Mouse (Mus musculus): Measurements from ENCODE around the gene Dkc1. TPM values are rescaled to one million over a fixed set of nuclear protein-coding genes. Genes with fewer than 3 reads are reported as not detected.
"Not testable (repeated sequence)": the region's sequence is repeated elsewhere in the genome, so short reads cannot be mapped to it uniquely, and the experiment has no call there.

The Dkc1 gene
- polyA plus RNA-seq, 1 experiment, result 9.4 TPM

DNA sequence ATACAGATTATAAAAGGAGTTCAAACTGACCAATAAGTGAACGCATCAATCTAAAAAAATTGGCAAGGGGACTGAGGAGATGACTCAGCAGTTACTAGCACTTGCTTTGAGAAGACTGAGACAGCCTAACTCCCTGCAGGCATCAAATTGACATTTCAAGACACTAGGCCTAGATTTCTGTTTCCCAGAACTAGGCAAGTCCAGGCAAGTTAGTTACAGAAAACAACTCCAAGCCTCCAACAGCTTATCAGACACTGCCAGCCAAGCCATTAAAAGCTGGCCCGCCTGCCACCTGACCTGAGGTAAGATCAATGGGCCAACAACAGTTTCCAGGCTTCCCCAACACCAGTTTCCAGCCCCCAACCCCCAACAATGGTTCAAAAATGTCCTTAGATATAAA, 42.1 kb downstream of the Dkc1 start:
- WGBS, result 73% methylated on average over 2 of the region's 2 CpGs
- no peak for DNase-seq (ENCODE audit: low read depth, low spot score)

DNA sequence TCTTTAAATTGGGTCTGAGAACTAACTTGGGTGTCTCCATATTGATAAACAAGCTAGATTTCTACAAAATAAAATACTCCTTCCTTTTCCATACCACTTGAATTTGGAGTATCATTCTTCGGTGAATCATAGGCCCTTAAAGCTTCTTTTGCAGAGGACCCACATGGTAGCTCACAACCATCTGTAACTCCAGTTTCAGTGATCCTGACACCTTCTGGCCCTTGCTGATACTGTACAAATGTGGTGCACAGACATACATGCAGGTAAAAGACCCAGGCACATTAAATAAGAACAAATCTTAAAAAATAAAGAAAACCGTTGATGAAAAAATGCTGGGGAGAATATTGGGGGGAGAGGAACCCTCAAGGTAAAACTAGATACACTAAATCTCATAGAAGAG, 42.5 kb downstream of the Dkc1 start:
- WGBS, result 97% methylated on average over 2 of the region's 2 CpGs
- DNase-seq (ENCODE audit: low read depth, low spot score), result no peak

DNA sequence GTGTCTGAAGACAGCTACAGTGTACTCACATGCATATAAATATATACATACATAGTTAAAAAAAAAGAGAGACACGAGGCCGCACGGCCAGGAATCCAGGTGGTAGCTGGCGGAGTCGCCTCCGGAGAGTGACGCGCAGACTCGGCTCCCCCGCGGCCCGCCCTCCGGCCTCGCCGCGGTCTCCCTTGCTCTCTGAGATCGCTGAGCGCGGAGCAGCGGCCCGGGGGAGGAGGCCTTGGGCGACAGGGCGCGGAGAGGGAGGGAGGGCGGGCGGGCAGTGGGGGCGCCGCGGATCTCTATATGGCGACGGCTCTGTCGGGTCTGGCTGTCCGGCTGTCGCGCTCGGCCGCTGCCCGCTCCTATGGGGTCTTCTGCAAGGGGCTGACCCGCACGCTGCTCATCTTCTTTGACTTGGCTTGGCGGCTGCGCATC, 47.5 kb downstream of the Dkc1 start:
- WGBS, result 35% methylated on average over 23 of the region's 42 CpGs
- not testable (repeated sequence) for DNase-seq (ENCODE audit: low read depth, low spot score)

DNA sequence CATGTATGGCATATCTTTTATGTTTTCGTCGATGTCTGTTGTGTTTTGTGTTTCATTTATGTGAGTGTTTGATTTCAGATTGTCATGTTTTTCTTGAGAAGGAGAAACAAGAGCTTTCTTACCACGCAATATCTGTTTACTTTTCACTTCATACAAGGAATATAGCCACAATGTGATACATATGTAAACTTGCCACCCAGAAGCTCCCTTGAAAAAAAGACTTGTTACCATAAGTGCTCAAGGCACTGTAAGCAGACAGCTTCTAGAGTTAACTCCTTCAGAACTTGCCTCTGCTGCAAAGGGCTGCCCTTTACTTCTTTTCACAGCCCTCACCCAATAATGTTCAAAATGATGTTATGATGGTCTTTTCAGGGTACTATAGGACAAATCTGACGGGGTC, 52.8 kb downstream of the Dkc1 start:
- DNase-seq (ENCODE audit: low read depth, low spot score), result no peak
- 70% methylated on average over 4 of the region's 4 CpGs for WGBS

DNA sequence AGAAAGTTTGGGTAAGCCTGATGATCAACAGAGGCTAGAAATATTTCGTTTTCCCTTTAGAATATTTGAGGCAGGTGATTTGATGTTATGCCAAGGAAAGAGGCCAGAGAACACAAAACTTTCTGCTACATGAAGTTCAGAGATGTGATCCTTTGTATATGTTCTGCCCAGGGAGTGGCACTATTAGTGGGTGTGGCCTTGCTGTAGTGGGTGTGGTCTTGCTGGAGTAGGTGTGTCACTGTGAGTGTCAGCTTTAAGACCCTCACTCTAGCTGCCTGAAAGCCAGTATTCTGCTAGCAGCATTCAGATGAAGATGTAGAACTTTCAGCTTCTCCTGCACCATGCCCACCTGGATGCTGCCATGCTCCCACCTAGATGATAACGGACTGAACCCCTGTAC, 54.6 kb downstream of the Dkc1 start:
- WGBS, result 86% methylated on average over 2 of the region's 2 CpGs
- no peak for DNase-seq (ENCODE audit: low read depth, low spot score)

DNA sequence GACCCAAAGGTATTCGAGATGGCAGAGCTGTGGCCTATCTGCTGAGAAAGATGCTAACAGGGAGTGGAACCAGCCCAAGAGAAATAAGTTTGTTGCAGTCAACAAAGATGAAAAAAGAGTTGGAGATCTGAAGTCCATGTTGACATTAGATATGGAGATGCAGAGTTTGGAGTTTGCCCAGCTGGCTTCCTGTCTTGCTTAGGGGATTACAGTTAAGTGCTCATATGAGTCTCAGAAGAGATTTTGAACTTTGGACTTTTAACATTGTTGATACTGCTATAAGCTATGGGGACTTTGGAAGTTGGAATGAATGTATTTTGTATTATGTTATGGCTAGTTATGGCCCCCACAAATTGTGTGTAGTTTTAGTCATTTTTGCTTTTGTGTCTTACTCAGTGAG, 56.6 kb downstream of the Dkc1 start:
- 30% methylated on average over 1 of the region's 1 CpGs for WGBS
- DNase-seq (ENCODE audit: low read depth, low spot score), result no peak

DNA sequence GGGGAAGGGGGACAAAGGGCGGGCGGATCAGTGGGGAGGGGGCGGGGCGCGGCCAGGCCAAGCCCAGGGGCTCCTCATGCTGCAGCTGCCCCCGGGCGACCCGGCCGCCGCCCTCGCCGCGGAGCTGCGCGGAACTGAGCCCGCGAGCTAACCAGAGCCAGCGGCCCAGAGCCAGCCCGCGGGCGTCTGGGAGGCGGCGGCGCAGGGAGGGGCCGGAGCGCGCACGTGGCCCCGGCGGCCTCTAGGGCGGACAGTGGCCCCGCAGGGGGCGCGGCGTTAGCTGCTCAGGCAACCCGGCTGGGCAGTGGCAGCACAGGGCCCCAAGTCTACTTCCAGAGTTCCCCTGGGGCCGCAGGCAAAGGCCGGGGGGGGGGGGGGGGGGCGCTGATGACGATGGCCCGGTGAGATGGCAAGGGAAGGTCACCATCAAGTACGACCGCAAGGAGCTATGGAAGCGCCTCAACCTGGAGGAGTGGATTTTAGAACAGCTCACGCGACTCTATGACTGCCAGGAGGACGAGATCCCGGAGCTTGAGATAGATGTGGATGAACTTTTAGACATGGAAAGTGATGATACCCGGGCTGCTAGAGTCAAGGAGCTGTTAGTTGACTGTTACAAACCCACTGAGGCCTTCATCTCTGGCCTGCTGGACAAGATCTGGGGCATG, 60.1 kb downstream of the Dkc1 start:
- 20% methylated on average over 42 of the region's 49 CpGs for WGBS
- no peak for DNase-seq (ENCODE audit: low read depth, low spot score)

Other genes with a start within 250 kb of the Dkc1 start
- gene Gab3, start 10.4 kb upstream of the Dkc1 start, polyA plus RNA-seq (2012; rRNA removed), result 0.38 and 0.58 TPM in 2 replicates
- 103 and 272 TPM in 2 replicates for gene Mpp1, start 35.2 kb downstream of the Dkc1 start, polyA plus RNA-seq (2012; rRNA removed)
- not detected in 2 replicates for gene Smim9, start 67.9 kb downstream of the Dkc1 start, polyA plus RNA-seq (2012; rRNA removed)